Mouse (Mus musculus): ENCODE measurements around the gene Cpne4. TPM values are rescaled to one million over a fixed set of nuclear protein-coding genes. Genes with fewer than 3 reads are reported as not detected.

Cpne4 gene
- polyA plus RNA-seq, 1 experiment from 2014 or later = not detected

- Histone ChIP-seq H3K4me1 (ENCODE audit: control insufficient read depth, low read depth, low read length) (no peaks in the 10 kb centered on the region), H3K9me3 (replicated peaks; ENCODE audit: control insufficient read depth, low read length) (no peaks in the 10 kb centered on the region), H3K4me3 (ENCODE audit: low read depth, low read length) (no peak overlapping the region), H3K9ac (ENCODE audit: low read depth, low read length) (no peak overlapping the region), H3K4me2 (ENCODE audit: low read depth, low read length) (no peak overlapping the region), H3K36me3 (ENCODE audit: control insufficient read depth, insufficient read depth) (no peaks in the 10 kb centered on the region), H3K27ac (ENCODE audit: low read length) (no peak overlapping the region), H3K27me3 (ENCODE audit: control insufficient read depth, insufficient read depth, low read depth, low read length) (no peaks in the 10 kb centered on the region)
- ATAC-seq (ENCODE audit: low read depth) = no peak
- WGBS (ENCODE audit: insufficient replicate concordance) = 60% methylated on average over 3 of the region's 3 CpGs
These were observed 327.1 kb downstream of the Cpne4 start for GRCm38 (mm10) chr9:104874157-104874556.

GRCm38 (mm10) chr9:104877014-104877413 lies 329.9 kb downstream of the Cpne4 start:
- 31% methylated on average over 3 of the region's 3 CpGs for WGBS (ENCODE audit: insufficient replicate concordance)
- Histone ChIP-seq H3K4me2 (ENCODE audit: low read depth, low read length) (no peak overlapping the region), H3K36me3 (ENCODE audit: control insufficient read depth, insufficient read depth) (no peaks in the 10 kb centered on the region), H3K9me3 (replicated peaks; ENCODE audit: control insufficient read depth, low read length) (no peaks in the 10 kb centered on the region), H3K4me1 (ENCODE audit: control insufficient read depth, low read depth, low read length) (no peaks in the 10 kb centered on the region), H3K27me3 (ENCODE audit: control insufficient read depth, insufficient read depth, low read depth, low read length) (no peaks in the 10 kb centered on the region), H3K9ac (ENCODE audit: low read depth, low read length) (no peak overlapping the region), H3K4me3 (ENCODE audit: low read depth, low read length) (no peak overlapping the region), H3K27ac (ENCODE audit: low read length) (no peak overlapping the region)
- ATAC-seq (ENCODE audit: low read depth) = no peak

DNA sequence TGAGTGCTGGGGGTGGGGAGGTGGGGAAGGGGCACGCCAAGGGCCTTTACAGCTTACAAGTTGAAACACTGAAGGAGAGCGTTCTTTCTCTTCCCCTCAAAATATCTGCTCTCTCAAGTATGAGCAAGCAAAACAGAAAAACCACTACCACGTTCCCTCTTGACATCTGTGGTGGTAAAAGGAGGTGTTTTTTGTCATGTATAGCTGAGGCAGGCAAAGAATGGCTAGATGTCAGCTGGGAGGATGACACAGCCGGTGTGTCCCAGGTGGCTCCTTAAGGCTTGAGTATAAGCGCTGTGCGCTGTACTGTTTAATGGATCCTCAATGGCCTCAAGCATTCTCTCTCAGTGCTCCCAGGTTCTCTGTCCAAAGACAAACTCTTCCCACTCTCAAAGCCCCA lies 331.5 kb downstream of the Cpne4 start:
- no peak overlapping the region for H3K9ac ChIP-seq (ENCODE audit: low read depth, low read length)
- H3K4me2 ChIP-seq (ENCODE audit: low read depth, low read length) = no peak overlapping the region
- WGBS (ENCODE audit: insufficient replicate concordance) = 67% methylated on average over 6 of the region's 6 CpGs
- no peaks in the 10 kb centered on the region for H3K9me3 ChIP-seq (replicated peaks; ENCODE audit: control insufficient read depth, low read length)
- no peak overlapping the region for H3K27ac ChIP-seq (ENCODE audit: low read length)
- no peak for ATAC-seq (ENCODE audit: low read depth)
- no peak overlapping the region for H3K4me3 ChIP-seq (ENCODE audit: low read depth, low read length)
- H3K36me3 ChIP-seq (ENCODE audit: control insufficient read depth, insufficient read depth) = no peaks in the 10 kb centered on the region
- no peaks in the 10 kb centered on the region for H3K27me3 ChIP-seq (ENCODE audit: control insufficient read depth, insufficient read depth, low read depth, low read length)
- no peaks in the 10 kb centered on the region for H3K4me1 ChIP-seq (ENCODE audit: control insufficient read depth, low read depth, low read length)

DNA sequence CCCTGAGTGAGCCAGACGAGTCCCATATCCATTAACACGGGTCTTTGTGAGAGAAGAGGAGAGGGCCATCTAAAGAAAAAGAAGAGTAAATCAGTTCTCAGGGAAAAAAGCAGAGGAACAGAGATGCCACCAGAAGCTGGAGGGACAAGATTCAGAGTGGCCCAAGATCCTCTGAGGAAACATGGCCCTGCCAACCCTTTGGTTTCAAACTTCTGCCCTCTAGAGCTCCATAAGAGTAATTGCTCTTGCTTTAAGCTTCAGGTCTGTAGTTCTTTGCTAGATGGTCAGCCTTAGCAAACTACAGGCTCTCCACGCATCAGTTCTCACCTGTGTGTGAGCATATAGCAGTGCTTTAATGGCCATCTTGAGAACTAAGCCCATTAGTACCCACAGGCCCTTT lies 343.4 kb downstream of the Cpne4 start:
- Histone ChIP-seq H3K36me3 (ENCODE audit: control insufficient read depth, insufficient read depth) (no peaks in the 10 kb centered on the region), H3K4me1 (ENCODE audit: control insufficient read depth, low read depth, low read length) (no peaks in the 10 kb centered on the region), H3K4me2 (ENCODE audit: low read depth, low read length) (no peak overlapping the region), H3K27me3 (ENCODE audit: control insufficient read depth, insufficient read depth, low read depth, low read length) (no peaks in the 10 kb centered on the region), H3K9me3 (replicated peaks; ENCODE audit: control insufficient read depth, low read length) (no peaks in the 10 kb centered on the region; the same call in 1 of the 2 replicates), H3K27ac (ENCODE audit: low read length) (no peak overlapping the region), H3K4me3 (ENCODE audit: low read depth, low read length) (no peak overlapping the region), H3K9ac (ENCODE audit: low read depth, low read length) (no peak overlapping the region)
- WGBS (ENCODE audit: insufficient replicate concordance) = 49% methylated on average over 3 of the region's 3 CpGs
- ATAC-seq (ENCODE audit: low read depth) = no peak

DNA sequence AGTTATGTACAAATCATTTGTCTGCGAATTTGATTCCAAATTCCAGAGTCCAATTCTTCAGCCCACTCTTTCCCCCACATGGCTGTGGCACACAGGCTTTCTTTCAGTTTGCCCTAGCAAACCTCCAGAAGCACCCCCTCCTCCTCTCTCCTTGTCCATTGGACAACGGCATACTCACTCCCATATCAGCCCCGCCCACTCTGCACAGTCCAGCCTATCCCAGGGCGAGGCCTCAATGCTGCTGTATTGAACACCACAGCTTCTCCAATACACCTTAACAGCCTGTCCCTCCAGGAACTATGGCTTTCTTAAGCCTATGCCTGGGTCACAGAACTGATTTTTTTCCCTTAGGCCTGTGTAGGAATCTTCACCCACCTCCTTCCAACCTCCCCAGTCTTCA lies 348.3 kb downstream of the Cpne4 start:
- Histone ChIP-seq H3K4me1 (ENCODE audit: control insufficient read depth, low read depth, low read length) (no peaks in the 10 kb centered on the region), H3K9me3 (replicated peaks; ENCODE audit: control insufficient read depth, low read length) (no peaks in the 10 kb centered on the region; the same call in 1 of the 2 replicates), H3K27me3 (ENCODE audit: control insufficient read depth, insufficient read depth, low read depth, low read length) (no peaks in the 10 kb centered on the region), H3K4me3 (ENCODE audit: low read depth, low read length) (no peak overlapping the region), H3K4me2 (ENCODE audit: low read depth, low read length) (no peak overlapping the region), H3K36me3 (ENCODE audit: control insufficient read depth, insufficient read depth) (no peaks in the 10 kb centered on the region), H3K9ac (ENCODE audit: low read depth, low read length) (no peak overlapping the region), H3K27ac (ENCODE audit: low read length) (no peak overlapping the region)
- WGBS (ENCODE audit: insufficient replicate concordance) = 56% methylated on average over 4 of the region's 4 CpGs
- no peak for ATAC-seq (ENCODE audit: low read depth)

DNA sequence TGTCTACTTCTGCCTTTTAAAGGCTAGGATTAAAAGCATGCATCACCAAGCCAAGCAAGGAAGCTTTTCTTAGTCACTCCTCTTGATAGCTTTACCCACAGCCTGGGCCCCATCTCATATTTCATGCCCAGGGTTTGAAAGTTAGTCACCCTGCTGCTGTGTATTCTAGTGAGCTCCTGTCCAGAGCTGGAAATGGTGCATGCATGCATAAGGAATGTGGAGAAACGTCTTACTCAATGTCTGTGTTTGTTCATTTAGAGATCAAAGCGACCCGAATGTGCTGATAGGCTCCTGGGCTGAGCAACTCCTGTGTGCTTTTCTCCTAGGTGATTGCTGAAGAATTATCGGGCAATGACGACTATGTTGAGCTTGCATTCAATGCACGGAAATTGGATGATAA lies 354.0 kb downstream of the Cpne4 start:
- no peak overlapping the region for H3K4me2 ChIP-seq (ENCODE audit: low read depth, low read length)
- H3K4me3 ChIP-seq (ENCODE audit: low read depth, low read length) = no peak overlapping the region
- no peaks in the 10 kb centered on the region for H3K9me3 ChIP-seq (replicated peaks; ENCODE audit: control insufficient read depth, low read length)
- H3K4me1 ChIP-seq (ENCODE audit: control insufficient read depth, low read depth, low read length) = no peaks in the 10 kb centered on the region
- H3K27ac ChIP-seq (ENCODE audit: low read length) = no peak overlapping the region
- no peak overlapping the region for H3K9ac ChIP-seq (ENCODE audit: low read depth, low read length)
- no peak for ATAC-seq (ENCODE audit: low read depth)
- WGBS (ENCODE audit: insufficient replicate concordance) = 46% methylated on average over 6 of the region's 6 CpGs
- H3K27me3 ChIP-seq (ENCODE audit: control insufficient read depth, insufficient read depth, low read depth, low read length) = no peaks in the 10 kb centered on the region
- no peaks in the 10 kb centered on the region for H3K36me3 ChIP-seq (ENCODE audit: control insufficient read depth, insufficient read depth)

DNA sequence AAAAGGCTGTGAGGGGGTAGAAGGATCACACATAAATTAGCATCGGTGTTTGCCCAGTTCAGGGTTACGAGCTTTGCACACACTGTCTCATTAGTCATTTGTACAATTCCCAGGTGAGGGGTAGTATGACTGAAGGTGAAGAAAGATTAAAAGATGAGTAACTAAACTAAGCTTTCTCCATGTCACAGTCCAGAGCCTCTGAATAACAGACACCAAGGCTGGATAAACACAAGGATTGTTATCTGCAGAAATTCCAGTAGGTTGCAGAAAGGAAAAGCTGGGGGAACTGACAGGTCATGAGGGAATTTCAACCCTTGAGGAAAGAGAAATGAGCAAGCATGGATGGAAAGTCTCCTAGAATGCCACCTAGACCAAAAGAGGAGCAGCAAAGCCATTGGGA lies 354.7 kb downstream of the Cpne4 start:
- no peak overlapping the region for H3K4me3 ChIP-seq (ENCODE audit: low read depth, low read length)
- no peak for ATAC-seq (ENCODE audit: low read depth)
- no peak overlapping the region for H3K9ac ChIP-seq (ENCODE audit: low read depth, low read length)
- 83% methylated on average over 2 of the region's 2 CpGs for WGBS (ENCODE audit: insufficient replicate concordance)
- H3K27me3 ChIP-seq (ENCODE audit: control insufficient read depth, insufficient read depth, low read depth, low read length) = no peaks in the 10 kb centered on the region
- H3K27ac ChIP-seq (ENCODE audit: low read length) = no peak overlapping the region
- H3K36me3 ChIP-seq (ENCODE audit: control insufficient read depth, insufficient read depth) = no peaks in the 10 kb centered on the region
- no peaks in the 10 kb centered on the region for H3K9me3 ChIP-seq (replicated peaks; ENCODE audit: control insufficient read depth, low read length)
- H3K4me1 ChIP-seq (ENCODE audit: control insufficient read depth, low read depth, low read length) = no peaks in the 10 kb centered on the region
- H3K4me2 ChIP-seq (ENCODE audit: low read depth, low read length) = no peak overlapping the region

DNA sequence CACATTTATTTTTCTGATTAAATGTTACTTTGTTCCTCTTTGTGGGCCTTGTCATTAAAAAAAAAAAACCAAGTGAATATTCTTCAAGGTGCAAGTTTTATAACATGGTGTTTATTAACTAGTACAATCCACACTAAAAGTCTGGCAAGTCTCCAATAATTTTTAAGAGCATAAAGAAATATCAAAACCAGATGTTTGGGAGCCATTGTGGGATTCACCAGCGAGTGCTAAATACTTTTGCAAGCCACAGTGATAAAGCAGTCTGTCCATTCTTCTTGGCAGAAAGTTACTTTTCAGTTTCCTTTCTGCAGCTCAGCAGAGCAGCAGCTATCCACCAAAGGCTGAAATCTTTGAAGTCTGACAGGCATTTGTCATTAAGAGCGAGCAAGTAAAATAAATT lies 365.6 kb downstream of the Cpne4 start:
- Histone ChIP-seq H3K27me3 (ENCODE audit: control insufficient read depth, insufficient read depth, low read depth, low read length) (no peaks in the 10 kb centered on the region), H3K36me3 (ENCODE audit: control insufficient read depth, insufficient read depth) (no peaks in the 10 kb centered on the region), H3K4me1 (ENCODE audit: control insufficient read depth, low read depth, low read length) (no peaks in the 10 kb centered on the region), H3K9ac (ENCODE audit: low read depth, low read length) (no peak overlapping the region), H3K4me3 (ENCODE audit: low read depth, low read length) (no peak overlapping the region), H3K27ac (ENCODE audit: low read length) (no peak overlapping the region), H3K9me3 (replicated peaks; ENCODE audit: control insufficient read depth, low read length) (no peaks in the 10 kb centered on the region), H3K4me2 (ENCODE audit: low read depth, low read length) (no peak overlapping the region)
- no peak for ATAC-seq (ENCODE audit: low read depth)
- WGBS (ENCODE audit: insufficient replicate concordance) = 56% methylated on average over 2 of the region's 2 CpGs

DNA sequence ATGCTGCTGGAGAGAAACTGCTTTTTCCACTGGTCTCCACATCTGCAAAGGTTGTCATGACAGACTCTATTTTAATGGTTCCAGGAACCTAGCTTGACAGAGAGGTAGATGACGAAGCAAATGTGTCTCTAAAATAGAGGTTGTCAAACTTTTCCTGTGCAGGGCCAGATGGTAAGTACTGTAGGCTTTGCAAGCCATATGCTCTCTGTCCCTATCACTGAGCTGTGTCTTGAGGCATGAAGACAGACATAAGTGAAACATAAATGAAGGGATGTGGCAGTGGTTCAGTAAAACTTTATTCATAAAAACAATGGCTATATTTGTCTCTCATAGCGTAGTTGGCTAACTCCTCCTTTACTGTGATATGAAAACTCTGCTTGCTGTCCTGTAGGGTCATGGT lies 366.2 kb downstream of the Cpne4 start:
- Histone ChIP-seq H3K4me1 (ENCODE audit: control insufficient read depth, low read depth, low read length) (no peaks in the 10 kb centered on the region), H3K4me3 (ENCODE audit: low read depth, low read length) (no peak overlapping the region), H3K9me3 (replicated peaks; ENCODE audit: control insufficient read depth, low read length) (no peaks in the 10 kb centered on the region), H3K27me3 (ENCODE audit: control insufficient read depth, insufficient read depth, low read depth, low read length) (no peaks in the 10 kb centered on the region), H3K9ac (ENCODE audit: low read depth, low read length) (no peak overlapping the region), H3K36me3 (ENCODE audit: control insufficient read depth, insufficient read depth) (no peaks in the 10 kb centered on the region), H3K27ac (ENCODE audit: low read length) (no peak overlapping the region), H3K4me2 (ENCODE audit: low read depth, low read length) (no peak overlapping the region)
- no peak for ATAC-seq (ENCODE audit: low read depth)
- 65% methylated on average over 2 of the region's 2 CpGs for WGBS (ENCODE audit: insufficient replicate concordance)

- no peak overlapping the region for H3K4me3 ChIP-seq (ENCODE audit: low read depth, low read length)
- H3K27me3 ChIP-seq (ENCODE audit: control insufficient read depth, insufficient read depth, low read depth, low read length) = no peaks in the 10 kb centered on the region
- no peaks in the 10 kb centered on the region for H3K36me3 ChIP-seq (ENCODE audit: control insufficient read depth, insufficient read depth)
- no peak overlapping the region for H3K9ac ChIP-seq (ENCODE audit: low read depth, low read length)
- H3K4me1 ChIP-seq (ENCODE audit: control insufficient read depth, low read depth, low read length) = no peaks in the 10 kb centered on the region
- no peak overlapping the region for H3K27ac ChIP-seq (ENCODE audit: low read length)
- no peak overlapping the region for H3K4me2 ChIP-seq (ENCODE audit: low read depth, low read length)
- no peak for ATAC-seq (ENCODE audit: low read depth)
- H3K9me3 ChIP-seq (replicated peaks; ENCODE audit: control insufficient read depth, low read length) = no peaks in the 10 kb centered on the region
- 78% methylated on average over 4 of the region's 4 CpGs for WGBS (ENCODE audit: insufficient replicate concordance)
These were observed 374.1 kb downstream of the Cpne4 start for GRCm38 (mm10) chr9:104921197-104921596.

All from liver, embryonic 16.5 days (tissue).